Mouse (Mus musculus): ENCODE results near the gene Car2. TPM values are rescaled to one million over a fixed set of nuclear protein-coding genes. Genes with fewer than 3 reads are reported as not detected.
A peak's percentile ranks its signal among the peaks of the same experiment; 100 is the strongest.

The Car2 gene
- total and polyA plus RNA-seq, 3 experiments = 1,129 to 1,746 (median 1,452) TPM

- TF ChIP-seq GATA1 (IDR thresholded peaks at IDR 0.05; ENCODE audit: borderline replicate concordance, low read length) = no peak
- no peak for TF ChIP-seq GATA2 (IDR thresholded peaks at IDR 0.05; ENCODE audit: borderline replicate concordance, low read depth, low read length)
- TF ChIP-seq CTCF (IDR thresholded peaks at IDR 0.05; ENCODE audit: low read depth, low read length) = no peak
- no peak for TF ChIP-seq TAL1 (conservative IDR thresholded peaks at IDR 0.05; ENCODE audit: low read depth, low read length)
- no peak for TF ChIP-seq POLR2AphosphoS5 (IDR thresholded peaks at IDR 0.05; ENCODE audit: insufficient replicate concordance, low read depth, low read length)
- ATAC-seq (ENCODE audit: extremely low read depth, insufficient number of reproducible peaks, low FRiP score, poor library complexity, severe bottlenecking) (no peak), DNase-seq (ENCODE audit: low spot score) (no peak)
- no peaks in the 10 kb centered on the region for H3K9me3 ChIP-seq (replicated peaks)
- H3K4me1 ChIP-seq (ENCODE audit: insufficient read depth, low read depth, low read length) = peaks cover 21% of the 10 kb centered on the region
- no peaks in the 10 kb centered on the region for H3K27me3 ChIP-seq (ENCODE audit: insufficient read depth, low read length)
- H3K36me3 ChIP-seq (replicated peaks) = peaks cover 49% of the 10 kb centered on the region
- peak overlapping the region; percentile 83 for H3K4me3 ChIP-seq (ENCODE audit: low read depth, low read length)
Observed at GRCm38 (mm10) chr3:14889716-14890409, 3.8 kb downstream of the Car2 start.

GRCm38 (mm10) chr3:14892991-14893390, 6.9 kb downstream of the Car2 start:
- TF ChIP-seq GATA1 (IDR thresholded peaks at IDR 0.05; ENCODE audit: borderline replicate concordance, low read length) (no peak), GATA2 (IDR thresholded peaks at IDR 0.05; ENCODE audit: borderline replicate concordance, low read depth, low read length) (no peak), POLR2AphosphoS5 (IDR thresholded peaks at IDR 0.05; ENCODE audit: insufficient replicate concordance, low read depth, low read length) (no peak)
- H3K36me3 ChIP-seq (replicated peaks) = peaks cover 72% of the 10 kb centered on the region
- DNase-seq (ENCODE audit: low spot score) (no peak), ATAC-seq (ENCODE audit: extremely low read depth, insufficient number of reproducible peaks, low FRiP score, poor library complexity, severe bottlenecking) (no peak)
- peaks cover 40% of the 10 kb centered on the region for H3K4me1 ChIP-seq (ENCODE audit: insufficient read depth, low read depth, low read length)
- H3K4me3 ChIP-seq (ENCODE audit: low read depth, low read length) = peak overlapping the region; percentile 59
- H3K27me3 ChIP-seq (ENCODE audit: insufficient read depth, low read length) = no peaks in the 10 kb centered on the region
- H3K9me3 ChIP-seq (replicated peaks) = no peaks in the 10 kb centered on the region

- no peak for ATAC-seq (ENCODE audit: extremely low read depth, insufficient number of reproducible peaks, low FRiP score, poor library complexity, severe bottlenecking)
- DNase-seq (ENCODE audit: low spot score) = no peak
- no peak for TF ChIP-seq GATA1 (IDR thresholded peaks at IDR 0.05; ENCODE audit: borderline replicate concordance, low read length)
- no peak for TF ChIP-seq TAL1 (conservative IDR thresholded peaks at IDR 0.05; ENCODE audit: low read depth, low read length)
- TF ChIP-seq CTCF (IDR thresholded peaks at IDR 0.05; ENCODE audit: low read depth, low read length) = no peak
- TF ChIP-seq POLR2AphosphoS5 (IDR thresholded peaks at IDR 0.05; ENCODE audit: insufficient replicate concordance, low read depth, low read length) = no peak
- no peak for TF ChIP-seq GATA2 (IDR thresholded peaks at IDR 0.05; ENCODE audit: borderline replicate concordance, low read depth, low read length)
- Histone ChIP-seq H3K4me3 (ENCODE audit: low read depth, low read length) (no peak overlapping the region; the same call in 1 of the 2 replicates), H3K36me3 (replicated peaks) (peaks cover 73% of the 10 kb centered on the region), H3K27me3 (ENCODE audit: insufficient read depth, low read length) (no peaks in the 10 kb centered on the region), H3K9me3 (replicated peaks) (no peaks in the 10 kb centered on the region), H3K4me1 (ENCODE audit: insufficient read depth, low read depth, low read length) (peaks cover 43% of the 10 kb centered on the region)
Observed at GRCm38 (mm10) chr3:14893700-14894099, 7.6 kb downstream of the Car2 start.

- ATAC-seq (ENCODE audit: extremely low read depth, insufficient number of reproducible peaks, low FRiP score, poor library complexity, severe bottlenecking) = no peak
- TF ChIP-seq CTCF (IDR thresholded peaks at IDR 0.05; ENCODE audit: low read depth, low read length) = no peak
- peaks cover 54% of the 10 kb centered on the region for H3K4me1 ChIP-seq (ENCODE audit: insufficient read depth, low read depth, low read length)
- DNase-seq (ENCODE audit: low spot score) = no peak
- H3K27me3 ChIP-seq (ENCODE audit: insufficient read depth, low read length) = no peaks in the 10 kb centered on the region
- H3K9me3 ChIP-seq (replicated peaks) = no peaks in the 10 kb centered on the region
- peaks cover 74% of the 10 kb centered on the region for H3K36me3 ChIP-seq (replicated peaks)
- H3K4me3 ChIP-seq (ENCODE audit: low read depth, low read length) = no peak overlapping the region
Observed at GRCm38 (mm10) chr3:14895333-14895732, 9.3 kb downstream of the Car2 start.

GRCm38 (mm10) chr3:14897770-14898169, 11.7 kb downstream of the Car2 start:
- Histone ChIP-seq H3K4me1 (ENCODE audit: insufficient read depth, low read depth, low read length) (peaks cover 58% of the 10 kb centered on the region), H3K9me3 (replicated peaks) (no peaks in the 10 kb centered on the region), H3K4me3 (ENCODE audit: low read depth, low read length) (no peak overlapping the region), H3K27me3 (ENCODE audit: insufficient read depth, low read length) (no peaks in the 10 kb centered on the region), H3K36me3 (replicated peaks) (peaks cover 87% of the 10 kb centered on the region)
- ATAC-seq (ENCODE audit: extremely low read depth, insufficient number of reproducible peaks, low FRiP score, poor library complexity, severe bottlenecking) (no peak), DNase-seq (ENCODE audit: low spot score) (no peak)
- no peak for TF ChIP-seq TAL1 (conservative IDR thresholded peaks at IDR 0.05; ENCODE audit: low read depth, low read length)
- no peak for TF ChIP-seq CTCF (IDR thresholded peaks at IDR 0.05; ENCODE audit: low read depth, low read length)
- no peak for TF ChIP-seq GATA1 (IDR thresholded peaks at IDR 0.05; ENCODE audit: borderline replicate concordance, low read length)
- TF ChIP-seq POLR2AphosphoS5 (IDR thresholded peaks at IDR 0.05; ENCODE audit: insufficient replicate concordance, low read depth, low read length) = peak; percentile 85; the same call in 1 of the 2 replicates
- no peak for TF ChIP-seq GATA2 (IDR thresholded peaks at IDR 0.05; ENCODE audit: borderline replicate concordance, low read depth, low read length)

- Histone ChIP-seq H3K4me3 (ENCODE audit: low read depth, low read length) (no peak overlapping the region), H3K9me3 (replicated peaks) (no peaks in the 10 kb centered on the region), H3K36me3 (replicated peaks) (peaks cover 73% of the 10 kb centered on the region), H3K4me1 (ENCODE audit: insufficient read depth, low read depth, low read length) (peaks cover 40% of the 10 kb centered on the region), H3K27me3 (ENCODE audit: insufficient read depth, low read length) (no peaks in the 10 kb centered on the region)
- ATAC-seq (ENCODE audit: extremely low read depth, insufficient number of reproducible peaks, low FRiP score, poor library complexity, severe bottlenecking) (peak; percentile 1; the same call in 1 of the 2 replicates), DNase-seq (ENCODE audit: low spot score) (no peak)
- TF ChIP-seq TAL1 (conservative IDR thresholded peaks at IDR 0.05; ENCODE audit: low read depth, low read length) = no peak
- TF ChIP-seq POLR2AphosphoS5 (IDR thresholded peaks at IDR 0.05; ENCODE audit: insufficient replicate concordance, low read depth, low read length) = peak; percentile 95
Observed at GRCm38 (mm10) chr3:14903380-14903779, 17.3 kb downstream of the Car2 start.

GRCm38 (mm10) chr3:14904165-14904564, 18.1 kb downstream of the Car2 start:
- Histone ChIP-seq H3K4me3 (ENCODE audit: low read depth, low read length) (no peak overlapping the region), H3K36me3 (replicated peaks) (peaks cover 65% of the 10 kb centered on the region)

More at GRCm38 (mm10) chr3:14904165-14904564, 18.1 kb downstream of the Car2 start:
- no peak for DNase-seq (ENCODE audit: low spot score)
- Histone ChIP-seq H3K9me3 (replicated peaks) (no peaks in the 10 kb centered on the region), H3K27me3 (ENCODE audit: insufficient read depth, low read length) (no peaks in the 10 kb centered on the region), H3K4me1 (ENCODE audit: insufficient read depth, low read depth, low read length) (peaks cover 33% of the 10 kb centered on the region)
- ATAC-seq (ENCODE audit: extremely low read depth, insufficient number of reproducible peaks, low FRiP score, poor library complexity, severe bottlenecking) = no peak
- no peak for TF ChIP-seq GATA2 (IDR thresholded peaks at IDR 0.05; ENCODE audit: borderline replicate concordance, low read depth, low read length)
